Mouse (Mus musculus) thymus, postnatal 4 days (tissue): Measurements from ENCODE around the gene Ism2.
"Not testable (repeated sequence)": the region's sequence is repeated elsewhere in the genome, so short reads cannot be mapped to it uniquely, and the experiment has no call there.

ENCODE experiments used
- DNase-seq: peaks from one replicate; pipeline ENCODE4 v3.0.0; 2021

The Ism2 gene

DNA sequence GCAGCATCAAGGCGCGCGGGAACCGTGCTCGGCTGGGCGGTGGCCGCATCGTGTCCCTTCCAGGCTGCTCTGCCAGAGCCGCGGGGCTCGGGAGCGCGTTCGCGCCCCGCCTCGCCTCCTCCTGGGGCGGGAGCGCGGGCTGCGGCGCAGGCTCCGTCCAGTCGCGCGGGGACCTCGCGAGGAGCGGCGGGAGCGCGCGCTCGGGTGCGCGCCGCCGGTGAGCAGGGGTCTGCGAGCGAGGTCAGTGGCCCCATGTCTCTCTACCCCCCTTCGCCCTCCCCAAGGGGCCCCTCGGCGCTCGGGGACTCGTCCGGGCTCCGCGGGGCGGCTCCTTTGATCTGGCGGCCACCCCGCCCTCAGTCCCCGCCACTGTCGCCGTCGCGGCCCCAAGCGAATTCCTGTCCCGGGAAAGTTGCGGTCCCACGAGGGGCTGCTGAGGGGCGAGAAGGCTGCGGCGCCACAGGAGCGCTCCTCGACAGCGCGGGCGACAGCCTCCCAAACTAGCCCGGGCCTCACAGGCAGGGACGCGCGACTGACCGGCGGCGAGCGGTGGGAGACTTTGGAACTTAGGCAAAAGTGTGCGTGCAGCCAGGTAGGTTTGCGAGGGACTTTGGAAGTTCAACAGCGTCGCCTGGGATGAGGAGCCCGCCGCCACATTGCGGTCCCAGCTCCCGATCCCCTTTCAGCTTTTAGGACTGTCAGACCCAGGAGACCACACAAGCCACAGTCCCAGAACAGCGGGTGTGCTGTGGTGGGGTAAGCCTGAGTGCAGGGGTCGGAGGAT, at the start of gene Ism2:
TSS of gene Ism2 (minus strand) at position 49 of the 784 bp plus-strand sequence.
- DNase-seq: peak; percentile 38

DNA sequence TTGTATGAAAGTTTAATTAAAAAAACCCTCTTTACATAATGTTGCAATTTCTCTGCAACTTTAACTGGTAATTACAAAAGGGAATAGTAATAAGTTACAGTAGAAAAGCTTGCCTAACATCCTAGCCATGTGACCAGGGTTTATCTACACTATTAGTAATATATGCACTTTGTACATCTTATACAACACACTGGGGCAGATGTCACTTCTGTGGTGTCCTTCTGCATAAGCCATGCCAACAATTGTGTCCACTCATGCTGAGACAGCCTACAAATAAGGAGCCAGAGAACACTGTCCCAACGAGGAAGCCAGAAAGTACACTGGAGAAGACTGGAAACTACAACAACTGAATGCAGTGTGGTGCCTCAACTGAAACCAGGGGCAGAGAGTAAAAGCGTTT, 48.5 kb upstream of the Ism2 start:
- no peak for DNase-seq

DNA sequence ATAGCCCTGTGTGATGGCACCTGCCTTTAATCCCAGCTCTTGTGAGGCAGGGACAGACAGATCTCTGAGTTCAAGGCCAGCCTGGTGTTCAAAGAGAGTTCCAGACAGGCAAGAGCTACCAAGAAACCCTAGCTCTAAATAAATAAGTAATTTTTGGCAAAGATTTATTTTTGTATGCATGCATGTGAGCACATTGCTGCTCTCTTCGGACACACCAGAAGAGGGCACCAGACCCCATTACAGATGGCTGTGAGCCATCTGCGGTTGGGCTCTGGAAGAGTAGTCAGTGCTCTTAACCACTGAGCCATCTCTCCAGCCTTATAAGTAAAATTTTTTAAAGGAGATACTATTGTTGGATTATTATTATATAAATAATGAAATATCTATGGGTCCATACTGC, 48.0 kb upstream of the Ism2 start:
- DNase-seq: no peak

DNA sequence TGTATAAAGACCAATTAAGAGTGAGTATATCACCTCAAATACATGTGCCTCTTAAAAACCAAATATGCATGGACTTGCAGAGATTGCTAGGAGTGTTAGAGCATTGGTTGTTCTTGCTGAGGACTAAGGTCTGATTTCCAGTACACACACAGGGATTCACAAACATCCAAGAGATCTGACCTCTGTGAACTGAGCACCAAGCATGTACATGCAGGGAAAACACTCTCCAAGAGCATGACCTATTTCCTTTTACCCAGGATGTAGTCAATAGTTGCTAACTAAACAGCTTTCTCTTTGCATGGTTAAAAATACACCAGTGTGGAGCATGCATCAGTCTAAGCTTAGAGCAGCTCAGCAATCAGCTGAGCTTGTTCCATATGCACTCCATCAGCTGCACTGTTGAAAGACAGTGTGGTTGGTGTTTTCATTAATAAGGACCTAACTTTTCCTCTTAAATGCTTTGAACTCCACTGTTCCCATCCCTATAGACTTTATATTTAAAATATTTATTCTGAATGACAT, 43.6 kb upstream of the Ism2 start:
- no peak for DNase-seq

DNA sequence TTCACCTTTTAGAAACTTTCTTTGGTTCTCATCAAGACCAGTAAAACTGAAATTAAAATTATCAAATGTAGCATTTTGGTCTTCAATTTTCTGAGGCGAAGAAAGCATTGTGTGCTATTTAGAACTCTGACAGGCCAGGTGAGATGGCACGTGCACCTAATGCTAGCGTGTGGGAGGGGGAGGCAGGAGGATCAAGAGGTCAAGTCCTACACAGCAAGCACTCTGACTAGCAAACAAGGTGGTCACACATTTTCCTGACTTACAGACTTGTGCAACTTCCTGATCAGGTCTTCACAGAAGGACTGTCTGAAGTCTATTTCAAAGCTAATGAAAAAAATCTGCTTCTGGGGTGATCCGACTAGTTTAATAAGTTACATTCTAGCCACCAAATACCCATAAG, 38.6 kb upstream of the Ism2 start:
- no peak for DNase-seq

DNA sequence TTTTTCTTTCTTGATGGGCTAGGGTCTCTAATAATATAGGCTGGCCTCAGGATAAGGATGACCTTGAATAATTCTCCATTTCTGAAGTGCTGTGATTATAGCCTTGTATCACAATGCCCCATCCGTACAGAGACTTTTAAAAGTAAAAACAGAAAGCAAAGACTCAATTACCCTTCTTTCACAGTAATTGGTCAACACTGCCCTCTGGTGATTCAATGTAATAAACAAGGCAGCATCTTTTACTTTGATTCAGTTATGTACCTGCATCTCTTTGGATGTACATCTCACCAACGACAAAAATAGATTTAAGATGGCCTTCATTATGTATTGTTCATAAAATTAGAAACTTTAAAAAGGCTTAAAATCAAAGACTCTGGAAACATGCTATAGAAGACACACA, 35.4 kb upstream of the Ism2 start:
- no peak for DNase-seq

DNA sequence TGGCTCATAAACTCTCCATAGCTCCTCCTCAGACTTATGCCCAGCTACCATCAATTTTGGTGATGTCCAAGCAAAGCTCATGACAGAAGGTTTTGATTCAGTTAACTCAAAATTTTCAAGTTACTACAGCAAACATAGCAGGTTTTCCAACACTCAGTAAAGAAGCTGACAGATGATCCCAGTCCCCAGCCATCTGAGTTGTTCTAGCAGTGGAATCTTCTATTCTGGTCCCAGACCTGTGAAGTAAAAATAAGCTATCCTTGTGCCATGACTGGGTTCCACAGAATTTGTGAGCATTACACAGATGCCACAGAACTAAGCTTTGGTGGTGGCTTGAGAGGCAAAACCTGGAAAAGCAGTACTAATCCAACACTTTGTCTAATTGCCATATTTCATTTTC, 34.3 kb upstream of the Ism2 start:
- no peak for DNase-seq

DNA sequence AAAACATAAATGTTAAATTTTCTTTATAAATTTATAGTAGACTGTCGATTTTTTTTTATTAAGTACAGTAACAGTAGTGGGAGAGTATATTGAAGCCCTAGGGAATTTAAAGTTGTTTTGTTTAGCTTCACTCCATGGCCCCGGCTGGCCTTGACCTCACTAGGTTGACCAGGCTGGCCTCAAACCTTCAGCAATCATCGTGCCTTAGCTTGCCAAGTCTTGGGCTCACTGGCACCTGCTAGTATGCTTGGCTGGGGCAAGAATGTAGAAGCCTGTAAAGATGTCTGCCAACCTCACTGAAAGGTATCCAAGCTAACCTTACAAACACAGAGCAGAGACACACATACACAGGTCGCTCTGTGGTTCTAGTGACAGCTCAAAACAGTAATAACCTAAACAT, 33.0 kb upstream of the Ism2 start:
- DNase-seq: no peak

DNA sequence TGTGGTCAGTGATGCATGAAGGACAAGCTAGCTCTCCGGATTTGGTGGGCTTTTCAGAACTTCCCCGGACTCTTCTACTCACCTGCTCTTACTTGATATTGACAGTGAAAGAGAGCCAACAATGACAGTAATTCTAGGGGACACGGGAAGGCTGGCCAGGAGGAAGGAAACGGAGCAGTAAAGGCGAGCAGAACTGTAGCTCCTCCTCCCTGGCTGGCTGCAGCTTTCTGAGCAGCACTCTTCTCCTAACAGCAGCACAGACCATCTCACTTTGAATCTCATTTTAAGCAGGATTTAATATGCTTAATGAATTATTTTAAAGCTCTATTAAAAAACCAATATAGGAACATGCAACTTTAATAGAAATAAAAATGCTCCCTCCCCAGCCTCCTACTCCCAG, 32.4 kb upstream of the Ism2 start:
- DNase-seq: no peak

DNA sequence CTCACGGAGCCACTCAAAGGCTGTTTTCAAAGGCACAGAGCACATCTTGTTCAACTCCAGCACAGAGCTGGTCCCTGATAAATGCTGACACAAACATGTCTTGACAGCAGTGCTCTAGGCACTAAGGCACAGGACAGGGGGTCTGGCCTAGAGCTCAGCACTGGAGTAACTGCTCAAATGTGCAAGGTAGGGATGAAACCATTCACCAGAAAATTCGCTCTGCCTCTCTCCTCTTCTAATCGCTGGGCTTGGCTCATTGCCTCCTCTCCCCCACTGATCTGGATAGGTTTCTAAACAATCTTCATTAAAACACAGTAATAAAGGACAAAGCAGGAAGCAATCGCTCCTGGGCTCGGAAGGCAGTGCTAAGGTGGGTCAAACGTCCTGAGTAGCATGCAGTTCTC, 31.6 kb upstream of the Ism2 start:
- no peak for DNase-seq

DNA sequence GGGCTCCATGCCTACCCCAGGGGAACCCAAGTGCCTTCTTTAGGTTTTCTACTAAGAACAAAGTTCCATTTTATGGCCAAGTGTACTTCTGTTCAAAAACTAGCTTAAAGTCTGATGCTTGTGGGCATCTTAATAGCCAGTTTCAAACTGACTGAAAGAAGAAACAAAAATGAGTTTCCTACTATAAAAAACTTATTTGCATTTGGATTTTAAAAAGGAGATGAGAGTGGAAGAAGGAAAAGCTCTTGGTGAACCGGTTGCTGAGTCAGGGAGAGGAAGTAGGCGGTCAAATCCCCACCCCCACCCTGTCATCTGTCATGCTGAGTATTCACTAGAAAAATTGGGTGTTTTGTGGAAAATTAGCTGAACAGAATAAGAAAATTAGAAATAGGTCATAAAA, 30.7 kb upstream of the Ism2 start:
- no peak for DNase-seq

DNA sequence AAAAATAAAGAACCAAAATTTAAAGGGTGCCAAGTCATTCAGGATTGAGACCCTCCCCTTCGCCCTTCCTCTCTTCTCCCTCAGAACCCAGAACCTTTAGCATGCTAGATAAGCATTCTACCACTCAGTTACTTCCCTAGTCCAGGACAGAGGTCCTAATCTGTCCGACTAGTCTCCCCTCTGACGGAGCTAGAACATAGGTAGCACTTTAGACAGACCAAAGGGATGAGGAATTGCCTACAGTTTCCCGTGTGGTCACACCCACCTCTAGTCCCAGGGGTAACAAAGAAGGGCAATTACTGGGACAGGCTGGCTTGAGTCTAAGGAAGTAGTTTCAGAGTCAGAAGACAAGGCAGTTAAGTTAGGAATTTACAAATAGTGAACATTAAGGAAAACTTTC, 28.5 kb upstream of the Ism2 start:
- DNase-seq: no peak

DNA sequence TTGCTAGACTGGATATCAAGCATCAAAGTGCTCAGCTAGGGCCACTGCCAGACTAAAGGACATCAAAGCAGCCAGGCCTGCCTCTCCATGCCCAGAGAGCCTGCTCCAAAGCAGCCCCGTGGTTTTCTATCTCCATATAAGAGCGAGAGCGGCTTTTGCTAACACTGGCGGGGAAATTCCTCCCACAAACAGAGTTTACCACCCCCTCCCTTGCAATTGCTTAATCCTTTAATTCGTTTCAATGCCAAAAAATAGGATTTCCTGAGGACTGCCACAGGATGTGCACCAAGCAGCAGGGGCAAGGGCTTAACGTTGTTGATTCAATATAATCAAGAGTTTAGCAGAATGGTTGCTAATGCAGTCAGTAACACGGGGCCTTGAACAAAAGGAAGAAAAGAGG, 28.1 kb upstream of the Ism2 start:
- no peak for DNase-seq

DNA sequence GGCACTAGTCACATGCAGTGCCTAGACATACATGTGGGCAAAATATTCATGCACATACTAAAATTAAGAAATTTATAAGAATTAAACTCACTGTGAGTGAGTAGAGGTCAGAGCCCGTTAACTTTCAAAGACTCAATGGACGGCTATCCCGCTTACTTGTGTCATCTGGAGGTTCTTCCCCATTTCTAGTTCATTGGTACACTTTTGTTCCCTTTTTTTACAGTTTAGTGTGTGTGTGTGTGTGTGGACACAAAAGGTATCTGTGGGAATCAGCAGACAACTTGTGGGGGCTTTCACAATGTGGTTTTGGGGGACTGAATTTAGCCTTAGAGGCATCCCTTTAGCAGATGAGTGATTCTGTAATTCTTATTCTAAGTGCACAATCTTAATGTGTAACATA, 25.9 kb upstream of the Ism2 start:
- DNase-seq: no peak

DNA sequence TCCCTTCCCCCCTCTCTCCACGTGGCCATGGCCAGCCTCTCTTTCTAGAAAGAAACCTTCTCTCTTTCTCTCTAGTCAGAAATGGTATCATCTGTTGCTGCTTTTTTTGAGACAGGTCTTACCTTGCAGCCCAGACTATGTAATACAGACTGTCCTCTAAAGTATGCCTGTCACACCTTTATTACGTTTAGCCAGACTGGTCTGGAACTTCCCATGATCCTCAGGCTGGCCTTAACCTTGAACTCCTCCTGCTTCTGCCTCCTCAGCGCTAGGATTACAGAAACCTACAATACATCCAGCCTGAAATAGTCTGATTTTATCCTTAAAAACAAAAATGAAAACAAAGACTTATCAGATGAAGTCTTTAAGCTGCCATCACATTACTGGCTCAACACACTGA, 19.7 kb upstream of the Ism2 start:
- DNase-seq: no peak

DNA sequence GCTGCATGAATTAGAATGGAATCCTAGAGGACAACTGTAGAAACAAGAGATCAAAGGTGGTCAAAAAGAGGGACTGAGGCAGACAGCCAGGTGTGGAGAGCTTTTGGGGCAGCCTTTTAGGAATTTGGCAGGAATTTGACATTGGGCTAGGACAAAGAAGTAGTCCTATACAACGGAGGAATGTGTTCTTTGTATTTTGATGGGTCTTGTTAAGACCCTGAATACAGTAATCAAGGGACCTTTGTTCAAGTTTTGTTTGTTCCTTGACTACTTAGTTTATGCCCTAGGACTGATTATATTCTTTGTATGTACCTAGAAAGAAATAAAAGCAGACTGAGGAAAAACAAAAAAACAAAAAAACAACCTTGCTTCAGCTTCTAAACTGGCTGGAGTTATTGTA, 18.4 kb upstream of the Ism2 start:
- no peak for DNase-seq

DNA sequence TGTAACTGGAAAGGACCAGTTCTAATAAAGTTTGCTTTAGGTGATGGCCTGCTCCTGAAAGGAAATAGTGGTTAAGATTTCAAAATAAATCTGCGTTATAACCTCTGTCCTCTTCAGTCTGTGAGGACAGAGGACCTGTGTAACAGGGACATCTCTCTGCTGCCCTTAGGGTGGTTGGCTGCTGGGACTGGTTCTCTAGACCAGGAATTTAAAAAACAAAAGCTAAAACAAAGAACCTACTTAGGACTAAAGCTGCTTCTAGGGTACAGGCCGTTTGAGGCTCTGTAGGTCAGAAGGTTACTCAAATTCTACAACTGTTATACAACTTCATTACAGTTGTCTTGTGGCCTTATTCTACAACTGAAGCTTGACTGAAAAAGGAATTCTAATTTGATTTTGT, 13.6 kb upstream of the Ism2 start:
- no peak for DNase-seq

DNA sequence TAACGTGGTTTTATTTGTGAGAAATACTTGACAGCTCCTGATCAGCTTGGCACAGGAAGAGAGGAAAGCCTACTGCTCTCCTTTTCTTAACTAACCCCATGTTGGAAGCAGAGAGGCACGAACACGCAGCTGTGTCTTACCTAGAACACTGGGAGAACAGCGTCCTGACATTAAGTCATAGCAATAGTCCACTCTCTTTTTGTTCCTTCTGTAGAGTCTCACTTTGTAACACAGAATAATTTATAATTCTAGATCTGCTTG, 7.0 kb upstream of the Ism2 start:
- DNase-seq: not testable (repeated sequence)

DNA sequence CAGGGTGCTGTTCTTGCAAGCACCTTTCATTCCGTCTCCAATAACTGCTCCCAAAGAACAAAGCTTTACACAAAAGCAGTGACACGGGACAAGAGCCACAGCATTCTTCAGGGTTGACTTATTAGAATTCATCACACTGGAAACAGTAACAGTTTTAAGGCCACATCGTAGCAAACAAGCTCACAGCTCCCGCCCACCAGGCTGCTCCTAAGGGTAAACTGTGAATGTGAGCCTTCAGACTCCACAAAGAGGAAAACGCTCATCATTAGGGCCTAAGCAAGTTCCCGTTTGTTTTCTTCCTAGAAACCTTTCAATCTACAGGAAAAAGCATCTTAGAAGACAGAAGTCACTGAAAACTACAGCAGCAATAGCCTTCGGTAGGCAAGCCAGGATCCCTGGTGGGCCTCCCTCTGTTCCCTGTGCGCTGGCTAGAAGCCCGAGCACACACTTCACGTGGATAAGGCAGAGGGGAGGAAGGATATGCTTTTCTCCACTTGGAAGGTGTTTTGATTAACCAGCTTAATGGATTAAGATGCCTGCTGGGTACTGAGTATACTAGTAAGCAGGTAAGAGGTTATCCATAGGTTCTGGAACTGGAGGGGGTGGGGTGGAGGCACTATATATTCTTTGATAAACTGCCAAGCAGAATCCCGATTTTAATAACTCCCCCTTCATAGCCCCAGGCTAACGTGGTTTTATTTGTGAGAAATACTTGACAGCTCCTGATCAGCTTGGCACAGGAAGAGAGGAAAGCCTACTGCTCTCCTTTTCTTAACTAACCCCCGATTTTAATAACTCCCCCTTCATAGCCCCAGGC, 6.5 kb upstream of the Ism2 start:
- DNase-seq: no peak

DNA sequence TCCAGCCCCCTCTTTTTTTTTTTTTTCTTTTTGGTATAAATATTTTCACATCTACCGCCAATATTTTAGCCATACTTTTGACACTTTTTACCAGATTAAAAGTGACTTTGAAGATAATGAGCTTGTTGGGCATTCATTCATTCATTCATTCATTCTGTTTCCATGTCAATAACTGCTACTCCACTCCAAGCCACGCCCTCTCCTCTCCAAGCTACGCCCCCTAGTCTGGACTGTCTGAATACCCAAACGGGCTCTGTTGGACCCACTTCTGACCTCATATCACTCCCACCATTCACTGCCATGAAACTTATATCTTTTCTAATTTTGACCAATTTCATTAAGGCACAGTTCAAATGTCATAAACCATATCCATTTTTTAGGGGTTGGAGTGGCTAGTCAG, 1.7 kb upstream of the Ism2 start:
- DNase-seq: no peak

DNA sequence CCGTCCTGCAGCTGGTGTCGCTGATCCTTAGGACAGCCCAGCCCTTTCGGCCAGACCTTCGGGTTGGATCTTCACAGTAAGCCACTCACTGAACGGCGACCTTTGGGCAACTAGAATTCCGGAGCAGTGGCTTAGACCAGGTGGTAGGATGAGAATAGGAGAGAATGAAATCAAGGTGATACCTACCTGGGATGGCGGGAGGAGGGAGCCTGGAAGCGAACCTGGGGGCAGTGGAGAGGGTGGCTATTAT, 861 bp upstream of the Ism2 start:
- no peak for DNase-seq

DNA sequence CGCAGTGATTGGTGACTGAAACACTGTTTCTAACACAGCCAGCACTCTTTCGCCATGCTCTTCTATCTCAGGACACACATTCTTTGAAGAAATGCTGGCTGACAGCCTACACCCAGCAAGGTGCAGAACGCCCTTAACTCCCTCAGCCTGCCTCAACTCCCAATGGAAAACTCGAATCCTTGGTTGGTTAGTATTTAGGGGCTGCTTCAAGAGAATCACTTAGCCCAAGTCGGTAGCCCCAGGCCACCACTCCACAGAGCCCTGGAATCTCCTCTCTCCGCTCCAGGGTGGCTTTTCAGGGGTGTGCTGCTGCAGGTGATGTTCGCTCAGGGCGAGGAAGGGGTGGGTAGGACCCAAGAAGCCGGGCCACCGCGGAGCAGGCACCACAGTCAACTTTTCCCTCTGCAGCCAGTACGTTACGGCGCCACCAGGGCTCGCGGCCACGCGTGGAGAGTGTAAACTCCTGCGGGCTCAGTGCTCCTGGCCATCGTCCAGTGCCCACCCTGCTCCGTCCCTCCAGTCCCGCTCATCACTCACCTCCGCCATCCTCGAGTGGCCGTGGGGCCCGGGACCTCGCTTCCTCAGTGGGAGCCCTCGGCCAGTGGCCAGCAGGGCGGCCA, 358 bp downstream of the Ism2 start:
- peak; percentile 39 for DNase-seq

DNA sequence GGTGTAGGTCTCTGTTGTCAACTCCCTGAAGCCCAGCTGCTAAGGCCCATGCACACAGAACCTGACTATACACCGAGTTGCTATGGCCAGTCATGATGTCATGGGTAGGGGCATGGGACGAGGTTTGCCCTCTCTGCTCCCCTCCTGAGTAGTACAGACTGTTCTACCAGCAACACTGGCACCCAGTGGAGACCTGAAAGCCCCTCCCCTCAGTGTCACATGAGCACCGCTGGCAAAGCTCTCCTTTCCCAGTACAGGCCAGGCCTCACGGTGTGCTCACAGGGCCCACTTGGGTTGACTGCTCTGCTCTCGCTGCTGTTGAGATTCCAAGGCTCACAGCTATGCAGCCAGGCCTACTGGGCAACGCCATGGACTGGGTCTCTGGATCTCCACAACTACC, 5.6 kb downstream of the Ism2 start:
- DNase-seq: no peak

DNA sequence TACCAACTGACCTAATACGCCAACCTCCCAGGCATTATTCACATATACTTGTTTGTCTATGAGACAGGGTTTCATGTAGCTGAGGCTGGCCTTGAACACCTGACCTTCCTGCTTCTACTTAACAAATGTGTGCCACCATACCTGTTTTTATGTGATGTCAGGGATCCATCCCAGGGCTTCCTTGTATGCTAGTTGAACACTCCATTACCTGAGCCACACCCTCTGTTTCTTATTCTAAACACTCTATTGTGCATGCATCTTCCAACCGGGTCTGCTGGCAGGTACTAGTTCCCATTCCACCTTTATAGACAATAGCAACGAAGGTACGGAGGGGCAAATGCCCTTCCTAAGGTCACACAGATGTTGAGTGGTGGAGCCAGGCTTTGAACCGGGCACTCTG, 10.4 kb downstream of the Ism2 start:
- DNase-seq: no peak

DNA sequence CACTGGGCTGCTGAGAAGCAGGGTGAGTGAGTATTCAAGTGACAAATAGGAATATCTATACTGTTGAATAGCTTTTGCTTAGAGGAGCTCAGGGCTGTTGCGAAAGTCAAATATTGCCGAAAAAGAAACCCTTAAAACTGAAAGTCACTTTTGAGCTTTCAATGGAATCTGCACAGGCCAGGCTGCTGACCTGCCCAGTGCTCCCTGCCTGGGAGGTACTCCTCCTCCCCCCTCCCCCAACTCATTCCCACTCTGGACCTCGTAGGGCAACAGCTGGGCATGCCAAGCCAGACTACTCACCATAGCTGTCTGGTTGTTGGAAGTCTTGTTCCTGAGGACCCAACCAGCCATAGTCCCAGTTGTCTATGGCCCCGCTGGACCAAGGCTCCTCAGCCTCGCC, 14.8 kb downstream of the Ism2 start:
- DNase-seq: no peak
